Mouse (Mus musculus): ENCODE measurements around the gene Plk3. TPM values are rescaled to one million over a fixed set of nuclear protein-coding genes. Genes with fewer than 3 reads are reported as not detected.

Plk3 gene
- total RNA-seq, 2 experiments from 2014 or later: 5.0 to 5.8 TPM

DNA sequence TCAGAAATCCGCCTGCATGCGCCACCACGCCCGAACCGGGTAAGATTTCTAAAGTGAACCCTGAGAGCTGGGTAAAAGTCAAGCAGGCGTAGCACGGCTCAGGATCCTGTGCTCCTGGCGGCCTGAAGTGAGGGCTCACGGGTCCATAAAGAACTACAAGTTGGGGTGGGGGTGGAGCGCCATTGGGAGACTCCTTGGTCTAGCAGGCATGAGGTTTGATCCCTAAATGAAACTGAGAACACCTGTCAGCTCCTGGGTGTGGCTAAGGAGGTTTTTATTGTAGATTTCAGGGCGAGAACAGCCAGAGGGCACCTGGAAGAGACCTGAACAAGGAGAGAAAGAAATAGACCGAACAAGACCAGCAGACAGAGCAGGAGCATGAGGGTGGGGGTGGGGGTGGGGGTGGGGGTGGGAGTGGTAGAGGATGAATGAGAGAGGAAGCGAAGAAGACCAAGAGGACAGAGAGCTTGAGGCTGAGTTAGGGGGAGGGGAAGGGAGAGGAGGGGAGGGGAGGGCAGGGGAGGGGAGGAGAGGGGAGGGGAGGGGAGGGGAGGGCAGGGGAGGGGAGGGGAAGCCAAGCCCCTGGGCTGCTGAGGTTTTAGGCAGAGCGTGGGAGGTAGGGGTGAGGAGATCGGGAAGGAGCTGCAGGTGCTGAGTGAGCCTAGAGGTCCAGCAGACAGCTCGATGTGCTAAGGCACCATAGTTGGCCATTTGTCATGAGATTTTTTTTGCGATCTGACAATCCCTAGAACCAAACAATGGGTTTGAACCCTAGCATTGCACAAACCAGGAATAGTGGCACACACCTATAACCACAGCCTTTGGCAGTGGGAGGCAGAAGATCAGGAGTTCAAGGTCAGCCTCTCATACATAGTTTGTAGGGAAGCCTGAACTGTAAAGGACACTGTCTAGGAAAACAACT is 4.8 kb upstream of the Plk3 start:
- DNase-seq: no peak

DNA sequence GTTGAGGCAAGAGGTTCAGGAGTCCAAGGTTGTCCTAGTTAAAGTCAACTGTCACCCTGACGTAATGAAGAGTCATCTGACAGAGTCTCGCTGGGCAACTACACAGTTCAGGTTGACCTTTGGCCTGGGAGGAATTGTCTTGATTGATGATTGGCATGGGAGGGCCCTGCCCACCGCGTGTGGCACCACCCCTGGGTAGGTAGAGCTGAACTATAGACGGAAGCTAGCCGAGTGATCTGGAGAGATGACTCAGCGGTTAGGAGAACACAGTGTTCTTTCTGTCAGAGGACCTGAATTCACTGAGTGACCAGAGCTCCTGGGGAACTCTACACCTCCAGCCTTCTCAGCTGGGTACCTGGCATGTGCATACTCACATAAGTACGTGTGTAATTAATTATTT is 2.3 kb upstream of the Plk3 start:
- DNase-seq: no peak

DNA sequence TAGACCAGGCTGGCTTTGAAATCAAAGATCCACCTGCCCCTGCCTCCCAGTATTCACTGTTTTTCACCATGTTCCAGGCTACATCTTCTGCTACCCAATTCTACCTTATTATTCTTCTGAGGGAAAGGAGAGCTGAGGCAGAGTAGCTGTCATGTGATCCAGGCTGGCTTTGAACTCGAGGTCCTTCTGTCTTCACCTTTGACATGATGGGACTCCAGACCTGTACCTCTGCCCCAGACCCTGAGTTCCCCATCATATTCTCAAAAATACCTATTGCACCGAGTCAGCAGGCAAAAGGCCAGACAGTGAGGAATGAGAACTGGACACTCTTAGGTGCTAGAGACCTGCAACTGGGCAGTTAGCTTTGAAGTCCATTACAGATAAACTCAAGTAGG is 835 bp upstream of the Plk3 start:
- no peak for DNase-seq

DNA sequence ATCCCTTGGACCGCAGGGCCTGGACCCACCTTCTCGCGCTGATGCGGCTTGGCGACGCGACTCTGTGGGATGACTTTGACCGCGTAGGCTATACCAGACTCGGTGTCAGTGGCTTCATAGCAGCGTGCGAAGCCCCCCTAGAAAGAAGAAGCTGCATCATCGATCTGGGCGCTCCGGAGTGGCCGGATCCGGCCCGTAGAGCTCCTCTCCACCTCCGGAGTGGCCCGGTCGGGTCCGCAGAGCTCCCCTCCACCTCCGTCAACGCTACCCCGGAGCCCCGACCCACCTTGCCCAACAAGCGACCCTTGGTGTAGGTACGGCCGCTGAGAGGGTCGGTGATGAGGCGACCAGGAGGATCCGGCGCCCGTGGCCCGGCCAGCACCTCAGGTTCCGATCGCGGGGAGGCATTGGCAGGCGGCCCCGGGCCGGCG is 382 bp downstream of the Plk3 start:
- no peak for DNase-seq

DNA sequence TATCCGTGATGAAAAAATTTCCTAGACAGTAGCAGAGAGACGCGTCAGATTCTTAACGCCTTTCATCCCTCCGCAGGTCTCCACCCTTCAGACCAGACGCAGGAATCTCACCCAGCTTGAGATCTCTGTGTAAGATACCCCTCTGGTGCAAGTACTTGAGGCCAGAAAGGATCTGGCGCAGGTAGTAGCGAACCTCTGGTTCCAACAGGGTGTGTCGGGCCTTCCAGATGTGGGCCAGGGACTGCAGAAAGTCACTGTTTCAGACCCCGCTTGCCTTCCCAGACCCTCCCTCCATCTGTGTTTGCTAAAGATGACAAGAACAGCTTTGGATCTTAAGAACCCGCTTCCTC is 994 bp downstream of the Plk3 start:
- no peak for DNase-seq

DNA sequence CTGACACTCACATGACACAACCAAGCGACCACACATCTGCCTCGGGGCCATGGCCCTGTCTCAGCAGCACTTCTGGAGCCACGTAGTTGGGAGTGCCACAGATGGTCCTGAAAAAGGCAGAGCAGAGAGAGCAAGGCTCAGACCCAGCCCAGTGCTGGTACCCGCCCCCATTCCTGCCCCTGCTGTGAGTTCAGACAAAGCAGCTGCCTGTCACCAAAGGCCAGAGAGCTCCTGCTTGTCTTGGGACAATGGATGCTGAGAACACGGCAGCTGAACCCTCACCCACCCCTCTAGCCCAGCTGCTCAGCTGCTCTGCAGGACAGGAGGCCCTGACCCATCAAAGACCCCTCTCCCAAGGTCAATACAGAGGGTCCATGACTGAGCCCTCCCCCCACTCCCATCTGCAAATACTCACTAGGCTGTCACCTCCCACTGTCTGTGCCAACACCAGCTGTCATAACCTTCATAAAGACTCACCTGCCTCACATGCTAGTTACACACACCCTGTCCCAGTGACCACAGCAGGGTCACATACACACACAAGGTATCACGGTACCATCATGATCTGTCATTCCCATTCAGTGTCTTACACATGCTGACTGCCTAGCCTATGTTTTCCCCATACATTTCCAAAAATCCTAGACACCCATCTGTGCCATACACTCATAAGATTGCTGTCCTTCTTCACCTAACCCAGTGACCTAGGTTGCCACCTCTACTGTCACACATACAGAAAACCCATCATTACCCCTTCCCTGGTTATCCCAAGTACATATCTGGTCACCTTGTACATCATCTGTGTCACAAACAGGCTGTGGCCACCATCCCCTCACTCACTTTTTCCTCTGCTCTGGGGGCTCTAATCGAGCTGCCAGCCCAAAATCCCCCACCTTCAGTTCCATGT is 1.6 kb downstream of the Plk3 start:
- DNase-seq: no peak

DNA sequence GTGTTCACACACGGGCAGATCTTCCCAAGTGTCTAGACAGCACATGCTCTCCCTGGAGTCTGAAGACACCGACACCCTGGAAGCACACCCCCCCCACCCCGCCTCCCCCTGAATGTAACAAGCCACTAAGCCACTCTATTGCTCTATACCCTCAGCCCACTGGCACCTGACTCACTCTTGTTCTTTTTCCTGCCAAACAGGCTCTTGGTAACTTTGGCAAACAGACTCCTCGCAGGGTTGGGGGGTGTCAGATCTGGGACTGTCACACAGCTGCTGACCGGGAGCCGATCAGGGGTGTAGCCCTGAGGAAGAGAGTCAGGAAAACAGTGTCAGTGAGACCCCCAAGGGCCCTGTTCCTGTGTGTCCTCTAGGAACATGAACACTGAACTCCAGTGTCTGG is 2.6 kb downstream of the Plk3 start:
- DNase-seq: no peak

DNA sequence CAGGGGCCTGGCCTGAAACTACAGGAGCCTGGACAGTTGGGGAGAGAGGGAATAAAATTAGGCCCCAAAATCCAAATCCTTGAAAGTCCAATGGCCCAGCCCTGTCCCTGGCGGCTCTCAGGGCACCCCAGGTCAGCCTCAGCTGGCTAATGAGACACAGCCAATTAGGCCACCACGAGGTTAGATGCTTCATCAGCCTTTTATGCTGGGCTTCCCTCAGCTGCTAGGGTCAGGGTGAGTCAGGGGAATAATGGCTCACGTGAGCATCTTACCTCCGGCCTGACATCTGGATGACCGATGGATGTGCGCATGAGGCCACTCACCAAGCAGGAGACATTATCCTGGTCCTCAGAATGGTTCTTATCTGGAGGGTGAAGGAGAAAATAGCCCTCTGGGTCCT is 3.0 kb downstream of the Plk3 start:
- DNase-seq: no peak

DNA sequence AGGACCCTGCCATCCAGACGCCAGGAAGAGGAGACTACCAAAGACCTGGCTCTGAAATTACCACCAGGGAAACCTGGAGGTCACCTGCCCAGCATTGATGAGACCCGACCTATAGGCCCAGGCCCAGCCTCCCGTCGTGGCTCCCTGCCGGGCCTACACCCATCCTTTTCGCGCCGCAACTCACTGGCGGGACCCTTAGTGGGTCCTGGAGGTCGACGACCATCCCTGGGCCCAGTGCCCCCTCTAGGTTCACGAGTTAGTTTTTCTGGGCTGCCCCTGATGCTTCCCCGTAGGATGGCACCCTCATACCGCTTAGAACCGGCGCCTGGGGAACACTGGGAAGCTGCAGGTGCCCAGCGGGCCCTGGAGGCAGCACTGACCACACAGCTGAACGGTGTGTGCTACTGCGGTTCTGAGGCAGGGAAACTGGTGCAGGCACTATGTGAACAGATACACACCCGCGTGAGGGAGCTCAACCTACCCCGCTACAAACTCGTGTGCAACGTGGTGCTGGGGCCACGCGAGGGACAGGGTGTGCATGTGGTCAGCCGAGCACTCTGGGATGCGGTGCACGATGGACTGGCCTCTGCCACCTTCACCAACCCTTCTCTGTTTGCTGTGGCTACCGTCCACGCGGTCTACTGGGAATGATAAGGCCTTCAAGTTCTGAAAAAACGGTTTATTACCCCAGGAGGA is 5.6 kb downstream of the Plk3 start:
- DNase-seq: no peak

DNA sequence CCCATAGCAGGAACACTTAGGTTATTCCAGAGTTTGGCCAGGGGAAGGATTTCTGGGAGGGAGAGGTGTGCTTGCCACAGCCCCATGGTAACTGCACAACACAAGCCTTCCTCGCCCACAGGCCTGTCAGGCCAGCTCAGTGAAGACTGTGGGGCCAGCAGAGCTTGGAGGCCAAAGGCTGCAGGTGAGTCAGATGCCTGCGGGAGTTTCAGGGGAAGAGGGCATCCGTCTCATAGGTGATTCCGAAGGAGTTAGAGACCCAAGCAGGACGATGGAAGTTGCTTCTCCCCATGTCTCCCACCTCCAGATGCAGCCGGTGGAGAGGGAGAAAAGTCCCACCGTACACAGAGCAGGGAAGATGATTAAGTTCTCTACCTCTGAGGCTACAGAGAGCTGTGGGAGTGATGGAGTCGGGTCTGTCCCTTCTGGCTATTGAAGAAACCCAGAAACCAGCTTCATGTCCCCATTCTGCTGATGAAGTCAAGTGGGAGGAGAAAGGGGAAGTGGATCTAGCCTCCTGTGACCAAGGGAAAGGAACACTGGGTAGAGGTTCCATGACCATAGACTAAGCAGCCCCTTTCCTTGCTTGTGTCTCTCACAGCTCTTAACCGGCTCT is 7.0 kb downstream of the Plk3 start, which contains the start of gene Tctex1d4:
Gene Tctex1d4, plus strand, starts transcription at position 120 of the 616 bp plus-strand sequence.
- no peak for DNase-seq

DNA sequence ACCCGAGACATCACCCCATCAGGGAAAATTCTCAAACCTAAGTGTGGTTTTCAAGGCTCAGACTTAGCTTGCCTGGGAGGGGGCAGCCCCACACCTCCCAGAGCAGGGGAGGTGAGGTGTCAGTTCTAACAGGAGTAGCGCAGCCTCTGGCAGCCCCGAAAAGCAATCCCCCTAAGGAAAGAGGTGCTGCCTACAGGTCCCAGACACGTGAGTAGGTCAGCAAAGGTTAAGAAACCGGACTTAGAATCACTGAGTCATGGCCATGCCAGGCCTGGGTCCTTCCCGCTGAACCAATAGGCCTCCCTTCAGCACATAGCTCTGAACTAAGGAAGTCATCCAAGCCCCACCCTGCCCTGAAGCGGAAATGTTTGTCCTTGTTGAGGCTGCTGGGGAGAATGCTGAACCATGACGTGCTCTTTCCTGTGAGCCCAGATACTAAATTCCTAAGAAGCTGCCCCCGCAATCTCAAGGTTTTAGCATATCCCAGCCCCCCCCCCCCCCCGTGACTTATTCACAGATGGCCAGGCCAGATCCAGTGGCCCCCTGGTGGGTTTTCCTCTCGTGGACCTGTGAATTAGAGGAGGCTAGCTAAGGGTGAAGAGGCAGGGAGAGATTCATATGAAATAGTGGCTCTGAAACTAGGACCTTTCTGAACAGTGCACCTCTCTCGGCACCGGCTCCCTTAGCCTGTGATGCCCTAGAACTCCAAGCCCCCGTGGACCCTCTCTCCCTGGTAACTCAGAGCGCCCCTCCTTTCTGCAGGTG is 7.7 kb downstream of the Plk3 start:
- DNase-seq: peak; percentile 84

DNA sequence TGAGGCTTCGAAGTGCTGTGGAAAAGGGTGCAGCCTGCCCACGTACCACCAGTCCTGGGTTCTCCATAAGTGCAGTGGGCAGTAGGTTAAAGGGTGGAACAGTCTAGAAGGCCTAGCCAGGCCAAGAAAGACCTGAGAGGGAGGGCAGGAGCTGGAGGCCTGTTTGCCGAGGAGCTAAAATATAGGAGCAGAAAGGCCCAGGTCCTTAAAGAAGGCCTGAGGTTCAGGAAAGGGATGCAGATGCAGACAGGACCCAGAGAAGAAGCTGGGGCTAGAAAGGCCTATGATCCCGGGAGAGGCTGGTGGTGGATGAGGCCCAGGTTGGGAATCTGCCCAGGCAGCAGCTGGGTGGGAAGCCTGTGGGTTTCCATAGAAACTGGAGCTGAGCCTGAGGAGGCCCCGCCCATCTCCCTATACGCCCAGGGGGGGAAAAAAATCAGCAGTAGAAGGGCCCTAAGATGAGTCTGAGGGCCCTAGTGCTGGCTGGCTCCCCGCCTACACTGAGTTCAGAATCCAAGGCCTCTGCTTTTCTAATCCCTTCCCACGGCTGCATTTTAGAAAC is 8.3 kb downstream of the Plk3 start, which contains the start of gene Btbd19:
Gene Btbd19, minus strand, starts transcription at position 378 of the 562 bp plus-strand sequence.
- peak; percentile 88 for DNase-seq

DNA sequence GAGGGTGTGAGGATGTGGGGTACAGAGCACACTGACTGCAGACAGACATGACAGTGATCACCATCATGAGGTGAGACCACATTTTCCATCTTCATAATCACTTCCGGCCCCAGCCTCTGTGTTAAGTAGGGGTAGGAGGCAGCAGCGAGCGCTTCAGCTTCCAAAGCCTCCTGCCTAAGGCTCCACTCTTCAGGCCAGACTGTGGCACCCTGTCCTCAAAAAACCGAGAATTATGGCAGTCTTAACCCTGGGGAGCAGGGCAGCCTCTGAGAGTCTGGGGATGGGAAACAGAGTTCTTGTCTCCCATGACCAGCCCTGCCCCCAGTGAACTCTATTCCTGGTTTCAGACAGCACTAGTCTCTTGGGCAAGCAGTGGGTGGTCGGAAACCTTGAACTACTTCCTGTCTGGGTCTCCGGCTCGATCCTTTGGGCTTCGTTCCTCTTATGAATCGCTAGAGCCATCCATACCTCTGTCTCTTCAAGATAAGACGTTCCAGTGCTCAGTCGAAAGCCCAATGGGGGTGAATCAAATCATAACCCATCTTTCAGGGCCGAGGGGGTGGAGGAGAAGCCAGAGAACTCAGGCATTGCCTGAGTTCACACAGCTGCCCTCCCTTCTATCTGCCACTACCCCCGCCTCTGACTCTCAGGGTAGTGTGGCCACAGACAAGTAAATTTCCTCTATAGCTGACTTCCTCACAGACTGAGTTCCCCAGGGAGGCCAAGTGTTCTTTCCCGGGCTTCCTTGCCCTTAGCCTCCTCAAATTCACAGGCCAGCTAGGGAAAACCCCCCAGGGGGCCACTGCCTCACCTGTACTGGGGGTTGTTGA is 9.0 kb downstream of the Plk3 start:
- DNase-seq: peak; percentile 55

DNA sequence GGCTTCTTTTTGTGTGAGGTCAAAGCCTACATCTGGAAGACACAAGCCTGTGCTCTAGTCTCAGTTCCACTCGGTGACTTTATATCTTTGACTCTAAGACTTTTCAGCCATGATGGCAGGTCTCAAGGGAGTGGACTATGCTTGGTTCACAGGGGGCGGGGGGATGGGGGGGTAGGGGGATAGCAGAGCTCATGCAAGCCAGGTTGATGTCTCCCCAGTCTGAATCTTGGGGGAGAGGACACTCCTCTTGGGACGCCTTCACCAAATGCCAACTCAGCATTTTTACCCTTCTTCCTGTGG is 9.6 kb downstream of the Plk3 start:
- DNase-seq: no peak

DNA sequence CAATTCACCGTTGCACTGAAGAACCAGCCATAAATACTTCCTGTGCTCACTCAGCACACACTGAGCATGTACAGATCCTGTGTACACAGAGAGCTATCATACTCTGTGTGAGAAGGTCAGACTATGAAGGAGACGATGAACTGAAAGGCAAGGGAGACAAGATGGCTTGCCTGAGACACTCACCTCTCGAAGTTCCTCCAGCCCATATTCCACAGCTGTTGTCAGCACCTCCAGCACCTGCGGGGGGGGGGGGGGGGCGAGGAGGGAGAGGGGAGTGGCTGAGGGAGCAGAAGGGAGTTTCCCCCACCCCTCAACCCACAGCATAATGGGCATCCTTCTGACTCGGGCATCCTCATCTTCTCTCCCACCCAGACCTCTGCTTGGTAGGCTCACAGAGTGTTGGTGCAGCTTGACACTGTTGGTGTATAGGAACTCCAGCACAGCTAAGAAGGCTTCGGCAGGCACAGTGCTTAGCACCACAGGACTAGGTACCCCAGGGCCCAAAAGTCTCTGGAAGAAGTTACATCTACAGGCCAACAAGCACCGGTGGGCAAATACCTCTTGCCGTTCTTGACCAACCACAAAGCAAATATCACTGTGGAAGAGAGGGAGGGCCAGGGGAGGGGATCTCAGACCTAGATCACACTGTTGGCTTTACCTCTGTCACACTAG is 10.1 kb downstream of the Plk3 start:
- no peak for DNase-seq

DNA sequence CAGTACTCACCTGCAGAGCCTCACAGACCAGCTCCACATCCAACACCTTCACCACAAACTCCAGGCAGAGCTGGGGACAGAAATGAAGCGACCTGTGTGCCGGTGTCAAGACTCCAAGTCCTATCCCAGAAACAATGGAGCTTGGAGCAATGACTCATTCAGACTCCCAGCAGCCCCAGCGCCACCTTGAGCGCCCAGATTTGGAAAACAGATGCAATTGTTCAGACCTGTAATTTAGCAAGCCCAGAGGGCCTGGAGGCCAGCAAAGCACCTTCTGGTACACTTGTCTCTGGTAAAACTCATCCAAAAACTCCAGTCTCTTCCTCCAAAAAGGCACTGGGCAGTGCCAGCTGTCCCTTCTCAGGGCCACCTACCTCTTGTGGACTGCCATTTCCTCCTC is 11.6 kb downstream of the Plk3 start:
- DNase-seq: no peak

DNA sequence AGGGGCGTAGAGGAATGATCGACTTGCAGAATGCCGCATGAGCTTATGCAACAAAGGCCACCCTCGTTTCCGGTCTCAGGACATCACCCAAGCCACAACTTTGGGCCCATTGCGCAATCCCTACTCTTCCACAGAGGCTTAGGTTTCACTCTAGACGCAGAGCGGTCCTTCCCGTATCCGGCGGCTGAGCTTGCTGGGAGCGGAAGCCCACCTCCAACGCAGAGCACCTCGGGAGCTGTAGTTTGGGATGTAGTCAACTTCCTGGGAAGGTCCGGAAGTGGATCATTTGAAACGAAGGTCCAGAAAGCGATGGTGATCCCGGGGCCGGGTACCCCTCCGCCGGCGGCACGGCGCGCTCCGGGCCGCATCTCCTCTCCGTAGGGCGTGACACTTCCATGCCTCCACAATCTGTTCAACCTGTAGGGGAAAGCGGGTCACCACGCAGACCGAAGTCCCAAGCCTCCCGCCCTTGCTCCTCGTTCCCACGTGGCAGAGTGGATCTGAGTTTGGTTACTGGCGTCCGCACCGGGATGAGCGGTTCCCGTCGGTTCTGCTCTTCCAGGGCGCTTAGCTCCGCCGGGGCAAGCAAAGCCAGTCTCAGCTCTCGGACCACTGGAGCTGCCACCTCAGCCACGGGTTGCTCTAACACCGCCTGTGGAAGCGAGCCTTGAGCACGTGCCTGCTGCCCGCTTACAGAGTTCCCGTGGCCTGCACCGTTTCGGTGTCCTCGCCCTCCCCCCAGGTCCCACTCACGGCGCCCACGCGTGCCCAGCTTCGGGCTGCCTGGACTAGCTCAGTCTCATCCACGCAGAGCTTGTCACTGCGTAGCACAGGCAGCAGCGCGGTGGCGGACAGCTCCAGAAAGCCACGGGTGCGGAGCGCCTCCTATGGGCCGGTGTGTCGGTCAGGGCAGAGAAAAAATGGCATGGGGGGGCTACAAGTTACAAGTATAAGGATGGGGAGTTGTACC is 13.0 kb downstream of the Plk3 start:
- peak; percentile 92 for DNase-seq

DNA sequence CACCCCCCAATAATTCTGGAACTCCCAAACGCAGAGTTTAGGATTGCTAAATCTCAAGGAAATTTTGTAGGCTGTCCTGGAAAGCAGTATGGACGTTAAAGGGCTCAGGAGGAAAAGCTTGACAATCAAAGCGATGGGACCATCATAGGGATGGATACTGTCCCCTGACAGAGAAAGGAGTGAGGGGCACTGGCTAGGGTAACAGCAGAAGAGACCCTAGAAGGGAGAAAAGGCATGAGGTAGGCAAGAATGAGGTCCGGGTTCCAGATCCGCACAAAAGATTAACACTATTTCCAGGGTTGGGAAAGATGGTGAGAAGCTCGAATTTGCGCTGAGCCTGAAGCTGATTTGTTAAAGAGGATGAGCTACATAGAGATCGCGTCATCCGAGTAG is 13.7 kb downstream of the Plk3 start:
- no peak for DNase-seq

DNA sequence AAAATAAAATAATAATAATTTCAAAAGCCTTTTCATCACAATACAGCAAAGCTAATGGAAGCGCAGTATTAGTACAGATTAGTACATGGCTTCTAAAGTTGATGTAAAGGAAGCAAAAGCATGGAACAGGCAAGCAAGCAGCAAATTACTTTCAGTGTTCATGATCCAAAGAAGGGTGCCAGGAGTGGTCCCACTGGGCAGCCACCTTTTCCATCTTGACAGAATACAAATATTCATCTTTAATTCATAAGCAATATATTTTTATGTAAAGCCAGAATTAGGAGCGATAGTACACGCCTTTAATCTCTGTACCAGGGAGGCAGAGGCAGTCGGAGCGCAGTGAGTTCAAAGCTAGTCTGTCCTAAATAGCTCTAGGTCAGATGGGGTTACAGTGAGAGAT is 14.1 kb downstream of the Plk3 start:
- no peak for DNase-seq
